Mouse (Mus musculus): ENCODE measurements around the gene Selenbp1.
"Not testable (repeated sequence)": the region's sequence is repeated elsewhere in the genome, so short reads cannot be mapped to it uniquely, and the experiment has no call there.

Gene Selenbp1

GRCm38 (mm10) chr3:94933604-94934003 lies 748 bp downstream of the Selenbp1 start:
- not testable (repeated sequence) for DNase-seq

GRCm38 (mm10) chr3:94934564-94934963 lies 1.7 kb downstream of the Selenbp1 start:
- not testable (repeated sequence) for DNase-seq

GRCm38 (mm10) chr3:94935332-94935731 lies 2.5 kb downstream of the Selenbp1 start:
- DNase-seq: not testable (repeated sequence)

GRCm38 (mm10) chr3:94936147-94936546 lies 3.3 kb downstream of the Selenbp1 start:
- not testable (repeated sequence) for DNase-seq

- DNase-seq: not testable (repeated sequence)
These were observed 4.3 kb downstream of the Selenbp1 start for GRCm38 (mm10) chr3:94937194-94937593.

GRCm38 (mm10) chr3:94940033-94940432 lies 7.2 kb downstream of the Selenbp1 start:
- not testable (repeated sequence) for DNase-seq

GRCm38 (mm10) chr3:94942211-94942967 lies 9.5 kb downstream of the Selenbp1 start:
- DNase-seq: not testable (repeated sequence)

- not testable (repeated sequence) for DNase-seq
These were observed 10.8 kb downstream of the Selenbp1 start for GRCm38 (mm10) chr3:94943706-94944105.

- DNase-seq: no peak
These were observed 15.3 kb downstream of the Selenbp1 start for GRCm38 (mm10) chr3:94948066-94948614.

- DNase-seq: no peak
These were observed 16.8 kb downstream of the Selenbp1 start for GRCm38 (mm10) chr3:94949645-94950044.

- peak; percentile 79 for DNase-seq
These were observed 19.9 kb downstream of the Selenbp1 start for GRCm38 (mm10) chr3:94952806-94953205.

- no peak for DNase-seq
These were observed 20.5 kb downstream of the Selenbp1 start for GRCm38 (mm10) chr3:94953384-94953763.

GRCm38 (mm10) chr3:94953764-94954616 lies 21.1 kb downstream of the Selenbp1 start, which contains the start of gene Rfx5:
Gene Rfx5 (plus strand): TSS chr3:94954075.
- DNase-seq: peak; percentile 98

GRCm38 (mm10) chr3:94958295-94958694 lies 25.4 kb downstream of the Selenbp1 start:
- DNase-seq: no peak

- DNase-seq: no peak
These were observed 27.0 kb downstream of the Selenbp1 start for GRCm38 (mm10) chr3:94959871-94960270.

- DNase-seq: no peak
These were observed 27.5 kb downstream of the Selenbp1 start for GRCm38 (mm10) chr3:94960322-94960721.

- no peak for DNase-seq
These were observed 32.1 kb downstream of the Selenbp1 start for GRCm38 (mm10) chr3:94964989-94965388.

- no peak for DNase-seq
These were observed 33.0 kb downstream of the Selenbp1 start for GRCm38 (mm10) chr3:94965878-94966277.

- DNase-seq: peak; percentile 40
These were observed 39.7 kb downstream of the Selenbp1 start for GRCm38 (mm10) chr3:94972552-94972951.

- DNase-seq: no peak
These were observed 40.8 kb downstream of the Selenbp1 start for GRCm38 (mm10) chr3:94973620-94974019.

- DNase-seq: no peak
These were observed 41.2 kb downstream of the Selenbp1 start for GRCm38 (mm10) chr3:94974026-94974527.

GRCm38 (mm10) chr3:94974528-94975422 lies 41.9 kb downstream of the Selenbp1 start, which contains the start of gene Pi4kb:
Gene Pi4kb (plus strand): TSS chr3:94974731.
- DNase-seq: peak; percentile 90

Data from cerebellum, adult 9-10 months (tissue).